Mouse (Mus musculus) ES-Bruce4 (cell line): ENCODE results near the gene Efcab3.

Experiments used
- CTCF ChIP-seq: IDR thresholded peaks from one replicate; pipeline ENCODE4 v1.8.1; 2011; ENCODE audit warnings: low read depth, low read length
- POLR2A ChIP-seq: IDR thresholded peaks from one replicate; pipeline ENCODE4 v1.8.1; 2011; ENCODE audit warnings: low read length; ENCODE audit not compliant: insufficient read depth

DNA sequence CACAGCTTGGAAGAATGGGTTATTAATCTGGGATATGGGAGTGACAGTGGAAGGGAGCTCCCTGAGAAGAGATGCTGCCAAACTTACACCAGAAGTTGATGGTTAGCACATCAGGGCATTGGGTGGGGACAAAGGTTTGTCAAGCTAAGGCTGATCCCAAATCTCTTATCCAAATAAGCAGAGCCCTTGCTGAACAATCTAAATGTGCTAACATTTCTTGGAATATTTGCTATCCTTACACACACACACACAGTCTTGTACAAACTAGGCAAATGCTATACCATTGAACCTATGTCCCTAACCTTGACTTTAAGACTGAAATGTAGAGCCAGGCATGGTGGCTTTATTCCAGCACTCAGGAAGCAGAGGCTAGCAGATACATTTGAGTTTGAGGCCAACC, 80.2 kb downstream of the Efcab3 start:
- no peak for TF ChIP-seq POLR2A
- no peak for TF ChIP-seq CTCF
